Mouse (Mus musculus) midbrain, embryonic 14.5 days (tissue): ENCODE results near the gene Mdga2. TPM values are rescaled to one million over a fixed set of nuclear protein-coding genes. Genes with fewer than 3 reads are reported as not detected.

Experiments
- ATAC-seq: fragments of 200-750 bp; cut with Nextera tagmentation; 2 replicates; pipeline ENCODE4 v1.8.0; 2017; ENCODE audit warnings: moderate number of reproducible peaks, moderate library complexity; ENCODE audit not compliant: low FRiP score, low TSS enrichment
- DNase-seq: peaks from one replicate; pipeline ENCODE4 v3.0.0-alpha.2; 2015
- H3K27ac ChIP-seq: fragments of 300-500 bp; sonication (generic); replicated peaks from 2 replicates; pipeline ENCODE4 v1.5.1; 2014; ENCODE audit warnings: mild to moderate bottlenecking, low read depth, low read length, moderate library complexity
- H3K27me3 ChIP-seq: fragments of 300-500 bp; sonication (generic); 2 replicates; pipeline ENCODE4 v1.6.1; 2014; ENCODE audit warnings: low read length, control low read depth, mixed read lengths; ENCODE audit not compliant: control insufficient read depth, insufficient read depth
- H3K36me3 ChIP-seq: fragments of 300-500 bp; sonication (generic); 2 replicates; pipeline ENCODE4 v1.6.1; 2014; ENCODE audit warnings: low read length, control low read depth; ENCODE audit not compliant: control insufficient read depth, insufficient read depth
- H3K4me1 ChIP-seq: fragments of 300-500 bp; sonication (generic); 2 replicates; pipeline ENCODE4 v1.6.1; 2014; ENCODE audit warnings: mild to moderate bottlenecking, antibody characterized with exemption, low read length, control low read depth; ENCODE audit not compliant: control insufficient read depth, insufficient read depth
- H3K4me2 ChIP-seq: fragments of 300-500 bp; sonication (generic); 2 replicates; pipeline ENCODE4 v1.6.1; 2014; ENCODE audit warnings: mild to moderate bottlenecking, low read length, moderate library complexity
- H3K4me3 ChIP-seq: fragments of 300-500 bp; sonication (generic); replicated peaks from 2 replicates; pipeline ENCODE4 v1.5.1; 2014; ENCODE audit warnings: low read depth, low read length
- H3K9ac ChIP-seq: fragments of 300-500 bp; sonication (generic); replicated peaks from 2 replicates; pipeline ENCODE4 v1.6.1; 2014; ENCODE audit warnings: mild to moderate bottlenecking, low read length, moderate library complexity
- H3K9me3 ChIP-seq: fragments of 300-500 bp; sonication (generic); 2 replicates; pipeline ENCODE4 v1.6.1; 2016; ENCODE audit warnings: low read length, control low read depth, mixed read lengths; ENCODE audit not compliant: control insufficient read depth
- whole genome bisulfite sequencing: fragments of 180-500 bp; shearing (Covaris S2); extraction: QIAGEN DNeasy Blood & Tissue Kit; methylation state at CpG from one replicate; pipeline ENCODE4 v1.1.7; 2014; 5-methylcytosine and 5-hydroxymethylcytosine counted together
- polyA plus RNA-seq: library from polyadenylated mRNA; unstranded; fragments of >200 nt; fragmentation: Nextera tagmentation; extraction: Ambion mirVana; gene quantifications from 2 replicates; pipeline ENCODE4 v1.2.1, GENCODE M21; 2014

Mdga2 gene
- polyA plus RNA-seq, 1 experiment from 2014 or later: 25.1 TPM

- Histone ChIP-seq H3K27ac (no peak overlapping the region), H3K4me1 (no peaks in the 10 kb centered on the region), H3K9me3 (no peaks in the 10 kb centered on the region), H3K4me2 (no peak overlapping the region), H3K27me3 (no peaks in the 10 kb centered on the region), H3K4me3 (no peak overlapping the region), H3K9ac (no peak overlapping the region), H3K36me3 (no peaks in the 10 kb centered on the region)
- DNase-seq (no peak), ATAC-seq (no peak)
These were observed 127.9 kb downstream of the Mdga2 start for GRCm38 (mm10) chr12:67094414-67094813.

GRCm38 (mm10) chr12:67090420-67090965 is 131.9 kb downstream of the Mdga2 start:
- 57% methylated on average over 2 of the region's 2 CpGs for WGBS
- Histone ChIP-seq H3K9ac (no peak overlapping the region), H3K9me3 (no peaks in the 10 kb centered on the region), H3K27me3 (no peaks in the 10 kb centered on the region), H3K36me3 (no peaks in the 10 kb centered on the region), H3K4me2 (no peak overlapping the region), H3K4me1 (no peaks in the 10 kb centered on the region), H3K4me3 (no peak overlapping the region), H3K27ac (no peak overlapping the region)
- DNase-seq: no peak
- no peak for ATAC-seq

GRCm38 (mm10) chr12:67059136-67060014 is 163.0 kb downstream of the Mdga2 start:
- Histone ChIP-seq H3K9me3 (peaks cover 8% of the 10 kb centered on the region), H3K27ac (no peak overlapping the region), H3K4me3 (no peak overlapping the region), H3K9ac (no peak overlapping the region), H3K27me3 (no peaks in the 10 kb centered on the region), H3K4me2 (no peak overlapping the region), H3K4me1 (no peaks in the 10 kb centered on the region), H3K36me3 (no peaks in the 10 kb centered on the region)
- ATAC-seq (peak; percentile 97), DNase-seq (no peak)
- WGBS: 77% methylated on average over 19 of the region's 19 CpGs

- no peaks in the 10 kb centered on the region for H3K36me3 ChIP-seq
- H3K4me1 ChIP-seq: no peaks in the 10 kb centered on the region
- no peaks in the 10 kb centered on the region for H3K27me3 ChIP-seq
- 98% methylated on average over 3 of the region's 3 CpGs for WGBS
- ATAC-seq (no peak), DNase-seq (no peak)
- H3K4me2 ChIP-seq: no peak overlapping the region
- no peak overlapping the region for H3K9ac ChIP-seq
- no peak overlapping the region for H3K4me3 ChIP-seq
- H3K27ac ChIP-seq: no peak overlapping the region
- peaks cover 8% of the 10 kb centered on the region for H3K9me3 ChIP-seq
These were observed 165.7 kb downstream of the Mdga2 start for GRCm38 (mm10) chr12:67056621-67057020.

- H3K4me3 ChIP-seq: no peak overlapping the region
- no peak overlapping the region for H3K9ac ChIP-seq
- 58% methylated on average over 8 of the region's 8 CpGs for WGBS
- H3K9me3 ChIP-seq: no peaks in the 10 kb centered on the region
- no peak overlapping the region for H3K4me2 ChIP-seq
- peak; percentile 29 for DNase-seq
- ATAC-seq: peak; percentile 50; the same call in 1 of the 2 replicates
- H3K4me1 ChIP-seq: 0 out of 2 replicates have a peak, but pooled peaks cover 7% of the 10 kb centered on the region
- H3K27ac ChIP-seq: no peak overlapping the region
- H3K27me3 ChIP-seq: no peaks in the 10 kb centered on the region
- no peaks in the 10 kb centered on the region for H3K36me3 ChIP-seq
These were observed 177.1 kb downstream of the Mdga2 start for GRCm38 (mm10) chr12:67045099-67045750.

GRCm38 (mm10) chr12:67041865-67042264 is 180.5 kb downstream of the Mdga2 start:
- Histone ChIP-seq H3K9ac (no peak overlapping the region), H3K36me3 (no peaks in the 10 kb centered on the region), H3K27me3 (no peaks in the 10 kb centered on the region), H3K4me1 (0 out of 2 replicates have a peak, but pooled peaks cover 7% of the 10 kb centered on the region), H3K4me2 (no peak overlapping the region), H3K27ac (no peak overlapping the region), H3K9me3 (no peaks in the 10 kb centered on the region), H3K4me3 (no peak overlapping the region)
- DNase-seq: no peak
- WGBS: 91% methylated on average over 4 of the region's 4 CpGs
- no peak for ATAC-seq

- 86% methylated on average over 15 of the region's 15 CpGs for WGBS
These were observed 186.7 kb downstream of the Mdga2 start for GRCm38 (mm10) chr12:67035509-67036261.

GRCm38 (mm10) chr12:67017192-67017591 is 205.2 kb downstream of the Mdga2 start:
- H3K9ac ChIP-seq: no peak overlapping the region
- no peak overlapping the region for H3K4me2 ChIP-seq
- H3K9me3 ChIP-seq: no peaks in the 10 kb centered on the region
- no peaks in the 10 kb centered on the region for H3K4me1 ChIP-seq
- H3K27me3 ChIP-seq: no peaks in the 10 kb centered on the region
- 97% methylated on average over 3 of the region's 3 CpGs for WGBS
- no peak overlapping the region for H3K4me3 ChIP-seq
- no peak overlapping the region for H3K27ac ChIP-seq
- H3K36me3 ChIP-seq: no peaks in the 10 kb centered on the region
- ATAC-seq: no peak
- no peak for DNase-seq

More at GRCm38 (mm10) chr12:67035509-67036261, 186.7 kb downstream of the Mdga2 start:
- Histone ChIP-seq H3K36me3 (no peaks in the 10 kb centered on the region), H3K4me3 (no peak overlapping the region), H3K9ac (no peak overlapping the region), H3K4me1 (no peaks in the 10 kb centered on the region), H3K27ac (no peak overlapping the region), H3K27me3 (no peaks in the 10 kb centered on the region), H3K9me3 (no peaks in the 10 kb centered on the region), H3K4me2 (no peak overlapping the region)
- DNase-seq (no peak), ATAC-seq (no peak)
